In the genomic region with DNA sequence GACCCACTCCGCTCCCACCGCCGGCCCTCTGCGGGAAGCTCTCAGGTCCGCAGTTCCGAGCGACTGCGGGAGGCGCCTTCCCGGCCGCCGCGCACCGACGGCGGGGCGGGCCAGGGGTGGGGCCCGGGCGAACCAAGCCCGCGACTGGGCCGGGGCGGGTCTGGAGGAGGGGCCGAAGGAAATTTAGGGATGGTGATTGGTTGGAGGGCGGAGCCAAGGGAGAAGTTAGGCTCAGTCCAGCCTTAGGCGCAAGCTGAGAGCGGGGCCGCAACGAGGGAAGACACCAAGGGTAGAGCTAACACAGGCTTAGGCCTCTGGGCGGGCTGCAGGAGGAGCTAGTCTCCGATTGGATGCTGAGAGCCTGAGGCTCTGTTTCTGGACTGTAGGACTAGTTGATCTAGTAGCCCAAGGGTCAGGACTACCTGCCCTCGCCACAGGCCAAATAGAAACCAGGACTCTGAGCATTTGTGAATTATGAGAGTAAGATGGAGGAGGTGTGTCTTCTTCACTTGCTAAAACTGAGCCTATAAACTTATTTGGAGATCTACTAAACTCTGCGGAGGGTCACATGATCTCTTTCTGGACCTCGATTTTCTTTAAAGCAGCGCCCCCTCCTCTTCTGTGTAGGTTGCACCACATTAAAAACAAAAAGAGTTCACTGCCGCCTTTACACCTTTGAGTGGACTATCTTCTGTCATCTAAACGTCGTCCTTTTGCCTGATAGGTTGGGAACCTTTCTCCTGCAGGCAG, we compare ENCODE assay signal across 8 mouse cellular contexts. TPM values are rescaled to one million over a fixed set of nuclear protein-coding genes. Genes with fewer than 3 reads are reported as not detected.
DNase-seq lines count a peak whose midpoint lies in the region; ATAC-seq lines count a peak whose summit lies in the region.

A gene (minus strand): TSS at position 89 of the 750 bp plus-strand sequence.

- no peaks in the 10 kb centered on the region for H3K36me3 ChIP-seq in hindbrain, embryonic 12.5 days

- H3K9ac ChIP-seq in hindbrain, embryonic 12.5 days: peak within 1 kb of the TSS; percentile 87

- H3K9me3 ChIP-seq in hindbrain, embryonic 12.5 days (replicated peaks): no peaks in the 10 kb centered on the region

- no peaks in the 10 kb centered on the region for H3K27me3 ChIP-seq in hindbrain, embryonic 12.5 days

- ATAC-seq in hindbrain, embryonic 12.5 days (ENCODE audit: low FRiP score): peak; percentile 88

- peaks cover 64% of the 10 kb centered on the region for H3K4me1 ChIP-seq in hindbrain, embryonic 12.5 days

- peak within 1 kb of the TSS; percentile 97 for H3K27ac ChIP-seq in hindbrain, embryonic 12.5 days

- DNase-seq in Muller cell, postnatal 12 days (ENCODE audit: inconsistent ontology term): peak; percentile 98
- DNase-seq in cerebellum, postnatal 10 days: peak; percentile 93 to 96
- DNase-seq in frontal cortex, postnatal 10 days (ENCODE audit: low spot score in 2 of 2): peak; percentile 88 to 92
- peak; percentile 90 to 94 for DNase-seq in layer of hippocampus, postnatal 14 days (ENCODE audit: low spot score in 2 of 2)
- peak; percentile 97 for DNase-seq in lung, postnatal 14 days
- DNase-seq in retina, embryonic 14.5 days (ENCODE audit: low spot score): peak; percentile 94
- DNase-seq in thymus, postnatal 4 days: peak; percentile 95

- WGBS in hindbrain, embryonic 12.5 days: 3% methylated on average over 38 of the region's 38 CpGs

- H3K4me2 ChIP-seq in hindbrain, embryonic 12.5 days (replicated peaks): peak within 1 kb of the TSS; percentile 99

- peak within 1 kb of the TSS; percentile 63 for H3K4me3 ChIP-seq in hindbrain, embryonic 12.5 days

RNA-seq across cellular contexts. Expression of the gene that starts here (rescaled TPM):
- polyA plus RNA-seq in hindbrain, embryonic 12.5 days (2016; fragmentation: Nextera tagmentation; extraction: Ambion mirVana): 516 and 531 TPM in 2 replicates
- 100 to 1,000 TPM; 215 to 224 TPM for total RNA-seq in layer of hippocampus, postnatal 14 days (2021)

Comparison
In these comparisons a context has a peak if more than half of its experiments do, and no peak if none do; other contexts are left out.
1. Peak in every context shown above with its lines: DNase-seq, ATAC-seq, H3K4me3 ChIP-seq and H3K27ac ChIP-seq.